Comparison of ENCODE assay signal across 15 mouse cellular contexts in genomic region chr17:14733941-14734340, GRCm38 (mm10). TPM values are rescaled to one million over a fixed set of nuclear protein-coding genes. Genes with fewer than 3 reads are reported as not detected.
DNase-seq lines count a peak whose midpoint lies in the region; ATAC-seq lines count a peak whose summit lies in the region.
"Had no signal": no experiment of that assay in that cellular context is flagged by ENCODE, and none has a peak within 500 bp of the region (broad histone marks: within the 10 kb centered on the region; RNA-seq: fewer than 3 reads in every experiment).

No protein-coding gene starts in this region.

- ATAC-seq in kidney, embryonic 16.5 days (ENCODE audit: low FRiP score, low TSS enrichment), result no peak
- no peak for ATAC-seq in forebrain, embryonic 16.5 days

- no peaks in the 10 kb centered on the region for H3K27me3 ChIP-seq in kidney, embryonic 16.5 days (ENCODE audit: insufficient read depth, low read length)
- no peaks in the 10 kb centered on the region for H3K27me3 ChIP-seq in forebrain, embryonic 16.5 days (replicated peaks; ENCODE audit: control insufficient read depth, insufficient read depth, low read length)
- H3K27me3 ChIP-seq: hindbrain, embryonic 12.5 days; midbrain, embryonic 12.5 days; neural tube, embryonic 12.5 days had no signal

- DNase-seq in frontal cortex, adult 2 months (ENCODE audit: extremely low spot score in 1 of 2, low spot score in 1 of 2), result peak; percentile 32 to 67
- DNase-seq in frontal cortex, postnatal 10 days (ENCODE audit: low spot score in 2 of 2), result no peak
- DNase-seq in layer of hippocampus, adult 18-20 months (ENCODE audit: low spot score in 2 of 2), result peak; percentile 54 to 81
- DNase-seq in layer of hippocampus, postnatal 10 days (ENCODE audit: low spot score in 2 of 2), result no peak
- DNase-seq in right cerebral cortex, adult 2 months (ENCODE audit: low spot score in 2 of 2), result peak; percentile 33 to 51
- DNase-seq in right cerebral cortex, postnatal 14 days, result no peak
- DNase-seq: cerebellum, adult 8-10 months; embryo, embryonic 11 days; kidney, adult 18-20 months; lung, postnatal 14 days had no signal

- no peak overlapping the region for H3K4me2 ChIP-seq in kidney, embryonic 16.5 days (replicated peaks; ENCODE audit: low read depth, low read length)
- H3K4me2 ChIP-seq in forebrain, embryonic 16.5 days (ENCODE audit: low read length), result no peak overlapping the region
- H3K4me2 ChIP-seq: hindbrain, embryonic 12.5 days; midbrain, embryonic 12.5 days; neural tube, embryonic 12.5 days had no signal

- H3K4me1 ChIP-seq in kidney, embryonic 16.5 days (ENCODE audit: insufficient read depth, low read length), result no peaks in the 10 kb centered on the region
- no peaks in the 10 kb centered on the region for H3K4me1 ChIP-seq in forebrain, embryonic 16.5 days (replicated peaks; ENCODE audit: control insufficient read depth, insufficient read depth, low read length)
- H3K4me1 ChIP-seq: hindbrain, embryonic 12.5 days; midbrain, embryonic 12.5 days; neural tube, embryonic 12.5 days had no signal

- H3K36me3 ChIP-seq in kidney, embryonic 16.5 days (ENCODE audit: insufficient read depth, low read length), result no peaks in the 10 kb centered on the region
- H3K36me3 ChIP-seq in forebrain, embryonic 16.5 days (ENCODE audit: control insufficient read depth, insufficient read depth), result no peaks in the 10 kb centered on the region
- H3K36me3 ChIP-seq: hindbrain, embryonic 12.5 days; midbrain, embryonic 12.5 days; neural tube, embryonic 12.5 days had no signal

- no peak overlapping the region for H3K4me3 ChIP-seq in kidney, embryonic 16.5 days (ENCODE audit: low read length)
- H3K4me3 ChIP-seq in forebrain, embryonic 16.5 days (replicated peaks; ENCODE audit: low read length), result no peak overlapping the region
- H3K4me3 ChIP-seq: hindbrain, embryonic 12.5 days; midbrain, embryonic 12.5 days; neural tube, embryonic 12.5 days had no signal

- no peaks in the 10 kb centered on the region for H3K9me3 ChIP-seq in kidney, embryonic 16.5 days (ENCODE audit: low read length)
- H3K9me3 ChIP-seq in forebrain, embryonic 16.5 days (ENCODE audit: control insufficient read depth, low read length), result no peaks in the 10 kb centered on the region
- H3K9me3 ChIP-seq: hindbrain, embryonic 12.5 days; midbrain, embryonic 12.5 days; neural tube, embryonic 12.5 days had no signal

- no peak overlapping the region; the same call in 1 of the 2 replicates for H3K27ac ChIP-seq in kidney, embryonic 16.5 days (ENCODE audit: low read length)
- no peak overlapping the region for H3K27ac ChIP-seq in forebrain, embryonic 16.5 days (ENCODE audit: low read length)
- H3K27ac ChIP-seq: hindbrain, embryonic 12.5 days; midbrain, embryonic 12.5 days; neural tube, embryonic 12.5 days had no signal

- WGBS in kidney, embryonic 16.5 days, result 73% methylated on average over 10 of the region's 10 CpGs
- 66% methylated on average over 10 of the region's 10 CpGs for WGBS in forebrain, embryonic 16.5 days

- H3K9ac ChIP-seq in kidney, embryonic 16.5 days (replicated peaks; ENCODE audit: low read length), result no peak overlapping the region
- H3K9ac ChIP-seq in forebrain, embryonic 16.5 days (replicated peaks; ENCODE audit: low read depth, low read length), result no peak overlapping the region
- H3K9ac ChIP-seq: hindbrain, embryonic 12.5 days; midbrain, embryonic 12.5 days; neural tube, embryonic 12.5 days had no signal

RNA-seq across cellular contexts. Expression of gene Thbs2, which starts 39.9 kb away (rescaled TPM):
- 6.6 and 8.6 TPM in 2 replicates for polyA plus RNA-seq in frontal cortex, adult 2 months (2012; rRNA removed)
- total RNA-seq in layer of hippocampus, adult 18-20 months (2021), result 1 to 10 TPM; 3.0 to 4.0 TPM
- total RNA-seq in layer of hippocampus, postnatal 10 days (2021), result 1 to 10 TPM; 4.1 to 4.2 TPM
- 33.8 and 37.7 TPM in 2 replicates for polyA plus RNA-seq in kidney, embryonic 16.5 days (2015; fragmentation: Nextera tagmentation; extraction: Ambion mirVana)
- 1.1 and 4.4 TPM in 2 replicates for polyA plus RNA-seq in forebrain, embryonic 16.5 days (2015; fragmentation: Nextera tagmentation; extraction: Ambion mirVana)

Comparison
In these comparisons a context has a peak if more than half of its experiments do, and no peak if none do; other contexts are left out.
1. DNase-seq: peak in frontal cortex, adult 2 months (2 of 2), layer of hippocampus, adult 18-20 months (2 of 2) and right cerebral cortex, adult 2 months (2 of 2); none in frontal cortex, postnatal 10 days (0 of 2), layer of hippocampus, postnatal 10 days (0 of 2) and right cerebral cortex, postnatal 14 days (single experiment).